Mouse (Mus musculus): ENCODE measurements at regions not wholly inside any gene's neighbourhood (a gene's known extent, or its start where the extent isn't known, plus 50 kb on each side); places are given as distances from the start of the nearest gene placed in this dataset.
A peak's percentile ranks its signal among the peaks of the same experiment; 100 is the strongest.

- 86% methylated on average over 4 of the region's 4 CpGs for WGBS
- H3K4me1 ChIP-seq, result peaks cover 11% of the 10 kb centered on the region
- no peaks in the 10 kb centered on the region for H3K9me3 ChIP-seq
- no peaks in the 10 kb centered on the region for H3K36me3 ChIP-seq (replicated peaks)
- H3K27ac ChIP-seq (replicated peaks), result no peak overlapping the region
- no peak overlapping the region for H3K4me3 ChIP-seq
- no peaks in the 10 kb centered on the region for H3K27me3 ChIP-seq (replicated peaks; ENCODE audit: low read depth, poor library complexity, severe bottlenecking)
- DNase-seq (ENCODE audit: low spot score), result no peak
Observed at GRCm38 (mm10) chr10:8954003-8954402, 68.1 kb upstream of the Sash1 start.

- Histone ChIP-seq H3K36me3 (replicated peaks) (no peaks in the 10 kb centered on the region), H3K27ac (replicated peaks) (no peak overlapping the region), H3K27me3 (replicated peaks; ENCODE audit: low read depth, poor library complexity, severe bottlenecking) (no peaks in the 10 kb centered on the region), H3K4me1 (peaks cover 11% of the 10 kb centered on the region), H3K4me3 (no peak overlapping the region), H3K9me3 (no peaks in the 10 kb centered on the region)
- DNase-seq (ENCODE audit: low spot score), result no peak
- WGBS, result 80% methylated on average over 5 of the region's 5 CpGs
Observed at GRCm38 (mm10) chr10:8952922-8953321, 67.1 kb upstream of the Sash1 start.

GRCm38 (mm10) chr10:8951937-8952336 is 66.1 kb upstream of the Sash1 start:
- no peak overlapping the region for H3K27ac ChIP-seq (replicated peaks)
- H3K4me1 ChIP-seq, result peaks cover 11% of the 10 kb centered on the region
- H3K27me3 ChIP-seq (replicated peaks; ENCODE audit: low read depth, poor library complexity, severe bottlenecking), result no peaks in the 10 kb centered on the region
- WGBS, result 93% methylated on average over 3 of the region's 3 CpGs
- H3K9me3 ChIP-seq, result no peaks in the 10 kb centered on the region
- no peak for DNase-seq (ENCODE audit: low spot score)
- H3K36me3 ChIP-seq (replicated peaks), result no peaks in the 10 kb centered on the region
- no peak overlapping the region for H3K4me3 ChIP-seq

GRCm38 (mm10) chr10:8951236-8951825 is 65.5 kb upstream of the Sash1 start:
- Histone ChIP-seq H3K4me1 (peaks cover 11% of the 10 kb centered on the region), H3K4me3 (no peak overlapping the region), H3K36me3 (replicated peaks) (no peaks in the 10 kb centered on the region), H3K9me3 (no peaks in the 10 kb centered on the region), H3K27me3 (replicated peaks; ENCODE audit: low read depth, poor library complexity, severe bottlenecking) (no peaks in the 10 kb centered on the region), H3K27ac (replicated peaks) (no peak overlapping the region)
- WGBS, result 83% methylated on average over 10 of the region's 10 CpGs
- no peak for DNase-seq (ENCODE audit: low spot score)

GRCm38 (mm10) chr10:8948227-8948626 is 62.4 kb upstream of the Sash1 start:
- DNase-seq (ENCODE audit: low spot score), result no peak
- Histone ChIP-seq H3K36me3 (replicated peaks) (no peaks in the 10 kb centered on the region), H3K27ac (replicated peaks) (no peak overlapping the region), H3K4me1 (peaks cover 13% of the 10 kb centered on the region), H3K9me3 (no peaks in the 10 kb centered on the region), H3K4me3 (no peak overlapping the region), H3K27me3 (replicated peaks; ENCODE audit: low read depth, poor library complexity, severe bottlenecking) (no peaks in the 10 kb centered on the region)
- 77% methylated on average over 3 of the region's 3 CpGs for WGBS

GRCm38 (mm10) chr10:8945195-8945751 is 59.4 kb upstream of the Sash1 start:
- Histone ChIP-seq H3K27me3 (replicated peaks; ENCODE audit: low read depth, poor library complexity, severe bottlenecking) (no peaks in the 10 kb centered on the region), H3K9me3 (no peaks in the 10 kb centered on the region), H3K4me1 (peaks cover 10% of the 10 kb centered on the region), H3K27ac (replicated peaks) (peak overlapping the region; percentile 48), H3K36me3 (replicated peaks) (no peaks in the 10 kb centered on the region), H3K4me3 (no peak overlapping the region; the same call in 1 of the 2 replicates)
- peak; percentile 43 for DNase-seq (ENCODE audit: low spot score)
- WGBS, result 51% methylated on average over 17 of the region's 17 CpGs

- no peak for DNase-seq (ENCODE audit: low spot score)
- WGBS, result 77% methylated on average over 5 of the region's 5 CpGs
- Histone ChIP-seq H3K27me3 (replicated peaks; ENCODE audit: low read depth, poor library complexity, severe bottlenecking) (no peaks in the 10 kb centered on the region), H3K4me3 (no peak overlapping the region), H3K4me1 (peaks cover 10% of the 10 kb centered on the region), H3K36me3 (replicated peaks) (no peaks in the 10 kb centered on the region), H3K27ac (replicated peaks) (no peak overlapping the region), H3K9me3 (no peaks in the 10 kb centered on the region)
Observed at GRCm38 (mm10) chr10:8944586-8944985, 58.7 kb upstream of the Sash1 start.

GRCm38 (mm10) chr10:8943698-8944097 is 57.8 kb upstream of the Sash1 start:
- Histone ChIP-seq H3K27me3 (replicated peaks; ENCODE audit: low read depth, poor library complexity, severe bottlenecking) (no peaks in the 10 kb centered on the region), H3K36me3 (replicated peaks) (no peaks in the 10 kb centered on the region), H3K9me3 (no peaks in the 10 kb centered on the region), H3K4me3 (no peak overlapping the region), H3K27ac (replicated peaks) (no peak overlapping the region), H3K4me1 (peaks cover 10% of the 10 kb centered on the region)
- DNase-seq (ENCODE audit: low spot score), result no peak
- 90% methylated on average over 6 of the region's 6 CpGs for WGBS

GRCm38 (mm10) chr10:8942967-8943471 is 57.1 kb upstream of the Sash1 start:
- Histone ChIP-seq H3K27me3 (replicated peaks; ENCODE audit: low read depth, poor library complexity, severe bottlenecking) (no peaks in the 10 kb centered on the region), H3K27ac (replicated peaks) (no peak overlapping the region), H3K9me3 (no peaks in the 10 kb centered on the region), H3K4me3 (no peak overlapping the region), H3K36me3 (replicated peaks) (no peaks in the 10 kb centered on the region), H3K4me1 (peaks cover 10% of the 10 kb centered on the region)
- DNase-seq (ENCODE audit: low spot score), result no peak
- 89% methylated on average over 6 of the region's 6 CpGs for WGBS

GRCm38 (mm10) chr10:8936369-8936768 is 50.5 kb upstream of the Sash1 start:
- H3K36me3 ChIP-seq (replicated peaks), result no peaks in the 10 kb centered on the region
- no peaks in the 10 kb centered on the region for H3K27me3 ChIP-seq (replicated peaks; ENCODE audit: low read depth, poor library complexity, severe bottlenecking)
- DNase-seq (ENCODE audit: low spot score), result no peak
- no peak overlapping the region for H3K4me3 ChIP-seq
- H3K4me1 ChIP-seq, result 0 out of 2 replicates have a peak, but pooled peaks cover 5% of the 10 kb centered on the region
- no peak overlapping the region for H3K27ac ChIP-seq (replicated peaks)
- no peaks in the 10 kb centered on the region for H3K9me3 ChIP-seq
- WGBS, result 84% methylated on average over 4 of the region's 4 CpGs

Data from embryonic facial prominence, embryonic 10.5 days (tissue).